8 mouse cellular contexts compared by ENCODE assay signal in the genomic region with DNA sequence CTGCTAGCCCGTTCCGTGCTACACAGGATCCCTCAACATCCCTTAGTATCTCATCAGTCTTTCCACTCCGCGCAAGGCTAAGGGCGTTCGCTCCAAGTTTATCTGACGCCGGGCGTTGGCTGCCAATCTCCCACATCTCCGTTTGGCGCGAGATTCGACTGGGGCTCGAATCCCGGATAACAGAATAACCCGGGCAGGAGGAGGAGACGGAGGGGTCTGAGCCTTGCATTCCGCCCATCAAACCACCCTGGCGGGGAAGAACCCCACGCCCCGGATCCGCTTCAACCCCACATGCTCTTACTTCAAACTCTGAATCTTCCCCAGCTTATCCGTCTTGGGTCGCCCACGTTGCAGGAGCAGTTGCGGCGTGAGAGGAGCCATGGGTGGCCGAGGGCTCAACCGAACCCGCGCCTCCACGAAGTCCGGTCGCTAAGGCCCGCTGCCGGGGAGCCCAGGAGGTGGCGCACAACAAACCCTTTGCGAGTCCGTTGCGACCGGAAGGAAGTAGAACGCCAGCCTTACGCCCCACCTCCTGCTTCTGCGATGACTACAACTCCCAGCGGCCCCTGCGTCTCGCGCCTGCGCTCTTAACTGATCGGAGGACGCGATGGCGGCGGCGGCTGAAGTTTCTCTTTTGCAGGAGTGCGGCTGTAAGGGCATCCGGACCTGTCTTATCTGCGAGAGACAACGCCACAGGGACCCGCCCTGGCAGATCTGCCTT. TPM values are rescaled to one million over a fixed set of nuclear protein-coding genes. Genes with fewer than 3 reads are reported as not detected.
DNase-seq lines count a peak whose midpoint lies in the region; ATAC-seq and TF ChIP-seq lines count a peak whose summit lies in the region.

A gene (minus strand): TSS at position 504 of the 721 bp plus-strand sequence.
A gene (plus strand): TSS at position 576 of the 721 bp plus-strand sequence.

- H3K4me1 ChIP-seq in heart, embryonic 12.5 days (replicated peaks): peaks cover 17% of the 10 kb centered on the region
- H3K4me1 ChIP-seq in kidney, postnatal 0 days (replicated peaks; ENCODE audit: insufficient read depth, low read length): no peaks in the 10 kb centered on the region
- peaks cover 13% of the 10 kb centered on the region for H3K4me1 ChIP-seq in liver, embryonic 11.5 days (replicated peaks; ENCODE audit: control insufficient read depth, insufficient read depth, low read length)
- H3K4me1 ChIP-seq in stomach, embryonic 14.5 days (ENCODE audit: control insufficient read depth, insufficient read depth, low read length): peaks cover 12% of the 10 kb centered on the region

- peak; percentile 83 for TF ChIP-seq CTCF in kidney, postnatal 0 days (IDR thresholded peaks at IDR 0.05; ENCODE audit: low read depth)

- peaks cover 52% of the 10 kb centered on the region for H3K36me3 ChIP-seq in heart, embryonic 12.5 days
- peaks cover 33% of the 10 kb centered on the region for H3K36me3 ChIP-seq in kidney, postnatal 0 days (ENCODE audit: insufficient read depth, low read length)
- H3K36me3 ChIP-seq in liver, embryonic 11.5 days (ENCODE audit: control insufficient read depth, insufficient read depth, low read length): peaks cover 21% of the 10 kb centered on the region
- H3K36me3 ChIP-seq in stomach, embryonic 14.5 days (ENCODE audit: control insufficient read depth, insufficient read depth, low read length): peaks cover 32% of the 10 kb centered on the region

- peak within 1 kb of the TSS; percentile 81 for H3K4me2 ChIP-seq in heart, embryonic 12.5 days
- peak within 1 kb of the TSS; percentile 82 for H3K4me2 ChIP-seq in kidney, postnatal 0 days (ENCODE audit: low read length)
- H3K4me2 ChIP-seq in liver, embryonic 11.5 days: peak within 1 kb of the TSS; percentile 78
- H3K4me2 ChIP-seq in stomach, embryonic 14.5 days (replicated peaks; ENCODE audit: low read depth, low read length): peak within 1 kb of the TSS; percentile 64

- peak within 1 kb of the TSS; percentile 20 for H3K27ac ChIP-seq in heart, embryonic 12.5 days (ENCODE audit: poor library complexity, severe bottlenecking)
- peak within 1 kb of the TSS; percentile 67 for H3K27ac ChIP-seq in kidney, postnatal 0 days
- peak within 1 kb of the TSS; percentile 79 for H3K27ac ChIP-seq in liver, embryonic 11.5 days (ENCODE audit: low read depth, low read length)
- H3K27ac ChIP-seq in stomach, embryonic 14.5 days (ENCODE audit: low read length): peak within 1 kb of the TSS; percentile 72

- no peaks in the 10 kb centered on the region for H3K9me3 ChIP-seq in heart, embryonic 12.5 days (replicated peaks)
- H3K9me3 ChIP-seq in kidney, postnatal 0 days (replicated peaks; ENCODE audit: low read length): no peaks in the 10 kb centered on the region
- H3K9me3 ChIP-seq in liver, embryonic 11.5 days (ENCODE audit: control insufficient read depth, low read length): no peaks in the 10 kb centered on the region
- no peaks in the 10 kb centered on the region for H3K9me3 ChIP-seq in stomach, embryonic 14.5 days (ENCODE audit: control insufficient read depth, low read depth, low read length)

- peak; percentile 89 for ATAC-seq in erythroid progenitor cell, adult 5-6 weeks (replicated peaks; ENCODE audit: low FRiP score, poor library complexity, severe bottlenecking)
- ATAC-seq in heart, embryonic 12.5 days (ENCODE audit: insufficient number of reproducible peaks, low FRiP score): peak; percentile 91
- peak; percentile 92 for ATAC-seq in kidney, postnatal 0 days (replicated peaks; ENCODE audit: low FRiP score, low read depth)
- ATAC-seq in liver, embryonic 11.5 days (replicated peaks; ENCODE audit: low FRiP score): peak; percentile 90
- peak; percentile 91 for ATAC-seq in stomach, embryonic 14.5 days (ENCODE audit: insufficient number of reproducible peaks, insufficient read depth, low FRiP score, low read depth)

- H3K4me3 ChIP-seq in heart, embryonic 12.5 days: peak within 1 kb of the TSS; percentile 65
- peak within 1 kb of the TSS; percentile 80 for H3K4me3 ChIP-seq in kidney, postnatal 0 days (replicated peaks; ENCODE audit: low read depth, low read length)
- H3K4me3 ChIP-seq in liver, embryonic 11.5 days (ENCODE audit: low read depth, low read length): peak within 1 kb of the TSS; percentile 71
- H3K4me3 ChIP-seq in stomach, embryonic 14.5 days (ENCODE audit: low read depth, low read length): peak within 1 kb of the TSS; percentile 82

- H3K9ac ChIP-seq in heart, embryonic 12.5 days: peak within 1 kb of the TSS; percentile 75
- peak within 1 kb of the TSS; percentile 75 for H3K9ac ChIP-seq in kidney, postnatal 0 days (ENCODE audit: low read depth, low read length)
- H3K9ac ChIP-seq in liver, embryonic 11.5 days (ENCODE audit: low read depth, low read length): peak within 1 kb of the TSS; percentile 80
- H3K9ac ChIP-seq in stomach, embryonic 14.5 days (replicated peaks; ENCODE audit: low read depth, low read length): peak within 1 kb of the TSS; percentile 67

- H3K27me3 ChIP-seq in heart, embryonic 12.5 days (replicated peaks): no peaks in the 10 kb centered on the region
- no peaks in the 10 kb centered on the region for H3K27me3 ChIP-seq in kidney, postnatal 0 days (ENCODE audit: insufficient read depth, low read length)
- H3K27me3 ChIP-seq in liver, embryonic 11.5 days (replicated peaks; ENCODE audit: control insufficient read depth, insufficient read depth, low read length): no peaks in the 10 kb centered on the region
- no peaks in the 10 kb centered on the region for H3K27me3 ChIP-seq in stomach, embryonic 14.5 days (ENCODE audit: control insufficient read depth, insufficient read depth, low read length)

- under 1% methylated on average over 60 of the region's 60 CpGs for WGBS in heart, embryonic 12.5 days
- WGBS in kidney, postnatal 0 days: under 1% methylated on average over 60 of the region's 60 CpGs
- WGBS in liver, embryonic 11.5 days: under 1% methylated on average over 60 of the region's 60 CpGs
- WGBS in stomach, embryonic 14.5 days: under 1% methylated on average over 60 of the region's 60 CpGs

- peak; percentile 98 for DNase-seq in CD4-positive helper T cell, adult 2 months (ENCODE audit: low read depth, low spot score)
- DNase-seq in brain, embryonic 18.5 days (ENCODE audit: low read depth, low spot score): peak; percentile 88
- DNase-seq in kidney, postnatal 0 days (ENCODE audit: low spot score): peak; percentile 99
- DNase-seq in liver, embryonic 11.5 days (ENCODE audit: low spot score): peak; percentile 95
- peak; percentile 98 for DNase-seq in naive thymus-derived CD4-positive, alpha-beta T cell, adult 2 months (ENCODE audit: low read depth)

RNA-seq across cellular contexts. Expression of the first gene that starts in this region (rescaled TPM):
- 24.1 and 31.9 TPM in 2 replicates for total RNA-seq in erythroid progenitor cell, adult 5-6 weeks (2015; ENCODE audit: low replicate concordance)
- total RNA-seq in erythroid progenitor cell, adult 5-6 weeks (2017; ENCODE audit: low replicate concordance): 42.2 and 51.7 TPM in 2 replicates
- 20.9 and 21.8 TPM in 2 replicates for polyA plus RNA-seq in heart, embryonic 12.5 days (2016; fragmentation: Nextera tagmentation; extraction: Ambion mirVana)
- 21.6 and 23.1 TPM in 2 replicates for polyA plus RNA-seq in kidney, postnatal 0 days (2015; fragmentation: Nextera tagmentation; extraction: Ambion mirVana)
- polyA plus RNA-seq in liver, embryonic 11.5 days (2014; fragmentation: Nextera tagmentation; extraction: Ambion mirVana): 69.0 and 70.3 TPM in 2 replicates
- polyA plus RNA-seq in stomach, embryonic 14.5 days (2014; fragmentation: Nextera tagmentation; extraction: Ambion mirVana): 28.7 and 28.8 TPM in 2 replicates

RNA-seq across cellular contexts. Expression of the second gene that starts in this region (rescaled TPM):
- 18.0 and 22.6 TPM in 2 replicates for total RNA-seq in erythroid progenitor cell, adult 5-6 weeks (2015; ENCODE audit: low replicate concordance)
- 10.3 and 13.4 TPM in 2 replicates for total RNA-seq in erythroid progenitor cell, adult 5-6 weeks (2017; ENCODE audit: low replicate concordance)
- 14.4 and 16.8 TPM in 2 replicates for polyA plus RNA-seq in heart, embryonic 12.5 days (2016; fragmentation: Nextera tagmentation; extraction: Ambion mirVana)
- polyA plus RNA-seq in kidney, postnatal 0 days (2015; fragmentation: Nextera tagmentation; extraction: Ambion mirVana): 12.2 and 15.4 TPM in 2 replicates
- 20.3 and 24.9 TPM in 2 replicates for polyA plus RNA-seq in liver, embryonic 11.5 days (2014; fragmentation: Nextera tagmentation; extraction: Ambion mirVana)
- 16.2 and 18.1 TPM in 2 replicates for polyA plus RNA-seq in stomach, embryonic 14.5 days (2014; fragmentation: Nextera tagmentation; extraction: Ambion mirVana)

Comparison
In these comparisons a context has a peak if more than half of its experiments do, and no peak if none do; other contexts are left out.
1. Peak in every context shown above with its lines: DNase-seq, ATAC-seq, H3K4me3 ChIP-seq and H3K27ac ChIP-seq.
2. H3K27ac ChIP-seq: peak in every context shown above with its lines; median percentile 79 in liver, embryonic 11.5 days; 72 in stomach, embryonic 14.5 days; 67 in kidney, postnatal 0 days; 20 in heart, embryonic 12.5 days.